Mouse (Mus musculus): ENCODE measurements around the gene Extl1.

The Extl1 gene

GRCm38 (mm10) chr4:134314081-134314655, 69.5 kb downstream of the Extl1 start:
- no peak for DNase-seq (ENCODE audit: extremely low read depth, low read depth)

DNA sequence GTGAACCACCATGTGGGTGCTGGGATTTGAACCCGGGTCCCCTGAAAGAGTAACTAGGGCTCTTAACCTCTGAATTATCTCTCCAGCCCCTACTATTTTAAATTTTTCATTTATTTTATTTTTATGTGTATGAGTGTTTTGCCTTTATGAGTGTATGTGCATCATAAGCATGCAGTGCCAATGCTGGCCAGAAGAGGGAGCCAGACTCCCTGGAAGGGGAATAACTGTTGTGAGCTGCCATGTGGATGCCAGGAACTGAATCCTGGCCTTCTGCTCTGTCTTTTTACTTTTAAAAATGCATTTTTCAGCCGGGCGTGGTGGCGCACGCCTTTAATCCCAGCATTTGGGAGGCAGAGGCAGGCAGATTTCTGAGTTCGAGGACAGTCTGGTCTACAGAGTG, 70.7 kb downstream of the Extl1 start:
- peak; percentile 14 for DNase-seq (ENCODE audit: extremely low read depth, low read depth)

GRCm38 (mm10) chr4:134312341-134312740, 71.3 kb downstream of the Extl1 start:
- DNase-seq (ENCODE audit: extremely low read depth, low read depth), result no peak

- DNase-seq (ENCODE audit: extremely low read depth, low read depth), result no peak
Observed at GRCm38 (mm10) chr4:134311784-134312183, 71.9 kb downstream of the Extl1 start.

DNA sequence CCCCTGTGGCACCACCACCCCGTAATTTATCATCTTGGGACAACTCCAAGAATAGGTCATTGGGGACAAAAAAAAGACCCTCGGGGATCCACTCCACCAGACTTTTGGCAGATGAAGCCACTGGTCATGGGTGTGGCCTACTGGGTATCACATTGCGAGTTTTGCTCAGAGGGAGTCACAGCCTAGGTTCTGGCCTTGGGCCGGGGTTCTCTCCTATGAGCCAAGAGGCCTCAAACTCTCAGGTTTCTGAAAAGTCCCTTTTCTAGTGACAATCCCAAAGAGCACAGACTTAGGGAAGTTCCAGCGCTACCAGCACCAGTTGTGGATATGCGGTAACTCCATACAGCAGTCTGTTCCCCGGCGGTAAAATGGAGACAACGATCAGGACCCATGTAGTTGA, 73.0 kb downstream of the Extl1 start:
- DNase-seq (ENCODE audit: extremely low read depth, low read depth), result no peak

- DNase-seq (ENCODE audit: extremely low read depth, low read depth), result no peak
Observed at GRCm38 (mm10) chr4:134310106-134310505, 73.5 kb downstream of the Extl1 start.

GRCm38 (mm10) chr4:134307367-134308072, 76.1 kb downstream of the Extl1 start:
- DNase-seq (ENCODE audit: extremely low read depth, low read depth), result peak; percentile 24

GRCm38 (mm10) chr4:134306963-134307362, 76.7 kb downstream of the Extl1 start:
- DNase-seq (ENCODE audit: extremely low read depth, low read depth), result no peak
